Mouse (Mus musculus): Measurements from ENCODE around the gene Tex9.
"Not testable (repeated sequence)": the region's sequence is repeated elsewhere in the genome, so short reads cannot be mapped to it uniquely, and the experiment has no call there.

Gene Tex9

GRCm38 (mm10) chr9:72438749-72439148 lies 53.3 kb downstream of the Tex9 start:
- DNase-seq (ENCODE audit: low spot score) = no peak

GRCm38 (mm10) chr9:72437822-72438701 lies 54.0 kb downstream of the Tex9 start, which contains the start of gene Mns1:
Gene Mns1, plus strand, starts transcription at chr9:72438011.
- peak; percentile 87 for DNase-seq (ENCODE audit: low spot score)

DNA sequence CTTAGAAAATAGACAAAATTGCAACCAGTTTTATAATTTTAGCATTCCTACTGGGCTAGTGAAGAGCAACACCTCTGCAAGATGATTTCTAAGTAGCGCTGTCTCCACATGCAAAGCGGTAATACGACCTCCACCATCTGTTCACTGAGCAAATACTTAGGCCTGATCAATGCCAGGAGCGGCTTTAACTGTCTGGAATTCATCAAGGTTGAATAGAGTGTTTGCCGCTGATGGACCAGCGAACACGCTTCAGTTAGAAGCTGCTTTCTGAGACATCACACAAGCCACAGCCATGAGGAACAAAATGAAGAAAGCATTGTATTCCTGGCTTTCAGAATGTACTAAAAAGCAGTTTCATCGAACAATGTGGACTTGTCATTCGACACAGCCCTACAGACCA lies 57.1 kb downstream of the Tex9 start:
- DNase-seq (ENCODE audit: low spot score) = no peak

- DNase-seq (ENCODE audit: low spot score) = no peak
Observed at GRCm38 (mm10) chr9:72427861-72428260, 64.2 kb downstream of the Tex9 start.

GRCm38 (mm10) chr9:72425300-72425850 lies 66.6 kb downstream of the Tex9 start:
- DNase-seq (ENCODE audit: low spot score) = no peak

GRCm38 (mm10) chr9:72422753-72423152 lies 69.3 kb downstream of the Tex9 start:
- no peak for DNase-seq (ENCODE audit: low spot score)

- no peak for DNase-seq (ENCODE audit: low spot score)
Observed at GRCm38 (mm10) chr9:72422284-72422683, 69.7 kb downstream of the Tex9 start.

GRCm38 (mm10) chr9:72420490-72420889 lies 71.5 kb downstream of the Tex9 start:
- DNase-seq (ENCODE audit: low spot score) = no peak

- DNase-seq (ENCODE audit: low spot score) = no peak
Observed at GRCm38 (mm10) chr9:72418443-72418842, 73.6 kb downstream of the Tex9 start.

- no peak for DNase-seq (ENCODE audit: low spot score)
Observed at GRCm38 (mm10) chr9:72411746-72412145, 80.3 kb downstream of the Tex9 start.

DNA sequence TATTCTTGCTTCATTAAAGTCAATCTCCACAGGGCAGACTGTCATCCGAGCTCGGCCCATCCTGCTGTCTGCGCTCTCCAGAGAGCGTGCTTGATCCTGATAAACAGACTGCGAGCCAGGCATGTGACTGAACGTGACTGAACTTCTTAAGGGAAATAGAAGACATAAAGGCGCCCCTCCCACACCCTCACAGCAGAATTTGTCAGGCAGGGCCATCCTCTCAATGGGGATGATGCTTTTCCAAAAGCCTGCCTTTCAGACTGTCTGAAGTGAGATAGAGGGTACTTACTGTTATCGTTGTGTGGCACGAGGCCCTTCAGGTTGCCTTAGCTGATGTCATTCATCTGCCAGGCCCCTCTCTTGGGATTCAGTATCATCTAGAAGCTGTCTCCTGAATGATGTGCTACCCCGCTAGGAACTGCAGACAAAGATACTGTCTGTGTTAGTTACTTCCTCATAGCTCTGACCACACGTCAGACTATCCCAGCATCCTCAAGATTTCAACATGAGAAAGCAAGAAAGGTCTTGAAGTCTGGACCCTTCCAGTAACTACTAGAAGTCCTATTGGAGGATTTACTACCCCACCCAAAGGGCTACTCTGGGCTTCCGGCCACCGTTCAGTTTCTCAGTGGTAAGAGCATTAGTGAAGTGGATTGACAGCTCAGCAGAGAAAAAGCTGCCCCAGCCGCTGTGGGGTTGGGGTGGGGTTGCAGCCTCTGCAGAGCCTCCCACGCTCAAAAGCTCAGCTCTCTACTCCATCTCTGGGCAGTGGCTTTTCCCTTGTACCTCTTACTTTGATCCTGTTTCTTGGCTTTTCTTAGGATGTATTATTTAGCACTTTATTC lies 82.4 kb downstream of the Tex9 start:
- DNase-seq (ENCODE audit: low spot score) = peak; percentile 62

GRCm38 (mm10) chr9:72408131-72408586 lies 83.9 kb downstream of the Tex9 start:
- DNase-seq (ENCODE audit: low spot score) = peak; percentile 79

GRCm38 (mm10) chr9:72405882-72406638 lies 86.0 kb downstream of the Tex9 start:
- DNase-seq (ENCODE audit: low spot score) = no peak

- no peak for DNase-seq (ENCODE audit: low spot score)
Observed at GRCm38 (mm10) chr9:72404934-72405333, 87.1 kb downstream of the Tex9 start.

DNA sequence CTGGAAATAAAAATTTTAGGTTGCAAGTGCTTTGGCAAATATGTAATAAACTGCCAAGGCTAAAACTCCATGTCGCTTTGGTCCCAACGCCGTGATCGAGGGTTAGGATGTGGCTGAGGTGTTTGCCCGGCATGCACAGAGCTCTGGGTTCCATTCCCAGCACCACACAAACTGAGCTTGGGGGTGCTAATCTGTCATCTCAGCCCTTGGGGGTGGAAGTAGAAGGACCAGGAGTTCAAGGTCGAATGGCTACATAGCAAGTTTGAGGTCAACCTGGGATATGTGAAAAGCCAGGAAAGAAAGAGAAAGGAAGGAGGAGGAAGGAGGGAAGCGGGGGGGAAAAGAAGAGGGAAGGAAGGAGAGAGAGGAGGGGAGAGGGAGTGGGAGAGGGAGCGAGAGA lies 87.6 kb downstream of the Tex9 start:
- no peak for DNase-seq (ENCODE audit: low spot score)

DNA sequence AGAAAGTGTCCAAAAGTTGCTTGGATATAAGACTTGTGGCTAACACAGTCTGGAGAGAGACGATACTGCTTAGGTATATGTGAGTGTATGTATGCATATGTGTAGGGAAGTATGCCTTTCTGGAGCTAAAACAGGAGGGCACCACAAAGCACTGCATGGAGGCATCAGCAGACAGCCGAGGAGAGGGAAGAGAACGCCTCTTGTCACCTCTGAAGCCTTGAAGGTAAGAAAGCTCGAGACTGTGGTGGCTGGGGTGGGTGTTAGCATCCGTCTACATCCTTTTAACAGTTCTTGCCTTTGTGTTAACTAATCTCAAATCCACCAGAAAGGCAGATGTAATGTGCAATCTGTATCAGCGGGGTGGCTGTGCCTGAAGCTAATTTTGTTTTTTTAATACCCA lies 88.6 kb downstream of the Tex9 start:
- DNase-seq (ENCODE audit: low spot score) = no peak

DNA sequence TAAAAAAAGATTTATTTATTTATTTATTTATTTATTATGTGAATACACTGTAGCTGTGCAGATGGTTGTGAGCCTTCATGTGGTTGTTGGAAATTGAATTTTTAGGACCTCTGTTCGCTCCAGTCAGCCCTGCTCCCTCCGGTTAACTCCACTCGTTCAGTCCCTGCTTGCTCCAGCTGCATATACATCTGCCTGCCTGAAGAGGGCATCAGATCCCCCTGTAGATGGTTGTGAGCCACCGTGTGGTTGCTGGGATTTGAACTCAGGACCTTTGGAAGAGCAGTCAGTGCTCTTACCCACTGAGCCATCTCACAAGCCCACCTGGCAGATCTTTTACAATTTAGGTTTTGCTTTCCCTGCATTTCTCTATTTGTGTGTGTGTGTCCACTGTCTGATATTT lies 90.2 kb downstream of the Tex9 start:
- not testable (repeated sequence) for DNase-seq (ENCODE audit: low spot score)
